Mouse (Mus musculus) yolk sac, embryonic 10.5 days (tissue): ENCODE measurements around the gene Pdcd7.
"Not testable (repeated sequence)": the region's sequence is repeated elsewhere in the genome, so short reads cannot be mapped to it uniquely, and the experiment has no call there.

ENCODE experiments used
- DNase-seq: peaks from one replicate; pipeline ENCODE4 v3.0.0-alpha.2; 2017; ENCODE audit warnings: low spot score

Gene Pdcd7

GRCm38 (mm10) chr9:65345854-65346475, at the start of gene Pdcd7:
Pdcd7 (plus strand) TSS chr9:65346104.
- DNase-seq = peak; percentile 94

- DNase-seq = no peak
These were observed 48.8 kb upstream of the Pdcd7 start for GRCm38 (mm10) chr9:65297056-65297455.

- DNase-seq = no peak
These were observed 47.1 kb upstream of the Pdcd7 start for GRCm38 (mm10) chr9:65298761-65299160.

GRCm38 (mm10) chr9:65299650-65300049, 46.3 kb upstream of the Pdcd7 start:
- no peak for DNase-seq

- DNase-seq = no peak
These were observed 43.4 kb upstream of the Pdcd7 start for GRCm38 (mm10) chr9:65302327-65302983.

- no peak for DNase-seq
These were observed 42.3 kb upstream of the Pdcd7 start for GRCm38 (mm10) chr9:65303586-65303985.

GRCm38 (mm10) chr9:65304300-65304699, 41.6 kb upstream of the Pdcd7 start:
- no peak for DNase-seq

- DNase-seq = no peak
These were observed 39.2 kb upstream of the Pdcd7 start for GRCm38 (mm10) chr9:65306672-65307071.

- DNase-seq = no peak
These were observed 37.9 kb upstream of the Pdcd7 start for GRCm38 (mm10) chr9:65308011-65308410.

GRCm38 (mm10) chr9:65312669-65313357, 33.1 kb upstream of the Pdcd7 start:
- no peak for DNase-seq

- no peak for DNase-seq
These were observed 32.1 kb upstream of the Pdcd7 start for GRCm38 (mm10) chr9:65313846-65314245.

GRCm38 (mm10) chr9:65322255-65322900, 23.5 kb upstream of the Pdcd7 start:
- no peak for DNase-seq

- no peak for DNase-seq
These were observed 19.9 kb upstream of the Pdcd7 start for GRCm38 (mm10) chr9:65325971-65326370.

GRCm38 (mm10) chr9:65327371-65327770, 18.5 kb upstream of the Pdcd7 start:
- DNase-seq = no peak

GRCm38 (mm10) chr9:65333958-65334357, 11.9 kb upstream of the Pdcd7 start:
- DNase-seq = no peak

GRCm38 (mm10) chr9:65339146-65339545, 6.8 kb upstream of the Pdcd7 start:
- DNase-seq = no peak

GRCm38 (mm10) chr9:65340414-65340813, 5.5 kb upstream of the Pdcd7 start:
- DNase-seq = no peak

- DNase-seq = not testable (repeated sequence)
These were observed 465 bp upstream of the Pdcd7 start for GRCm38 (mm10) chr9:65345439-65345838.

GRCm38 (mm10) chr9:65346476-65347111, 690 bp downstream of the Pdcd7 start:
- peak; percentile 74 for DNase-seq

- DNase-seq = no peak
These were observed 1.4 kb downstream of the Pdcd7 start for GRCm38 (mm10) chr9:65347112-65347850.

GRCm38 (mm10) chr9:65353251-65353650, 7.3 kb downstream of the Pdcd7 start:
- no peak for DNase-seq

GRCm38 (mm10) chr9:65356561-65356960, 10.7 kb downstream of the Pdcd7 start:
- DNase-seq = no peak
